Mouse (Mus musculus): ENCODE measurements around the gene Rhox7b. TPM values are rescaled to one million over a fixed set of nuclear protein-coding genes. Genes with fewer than 3 reads are reported as not detected.

The Rhox7b gene
- not detected in 2 replicates for polyA plus RNA-seq (2012; rRNA removed)

DNA sequence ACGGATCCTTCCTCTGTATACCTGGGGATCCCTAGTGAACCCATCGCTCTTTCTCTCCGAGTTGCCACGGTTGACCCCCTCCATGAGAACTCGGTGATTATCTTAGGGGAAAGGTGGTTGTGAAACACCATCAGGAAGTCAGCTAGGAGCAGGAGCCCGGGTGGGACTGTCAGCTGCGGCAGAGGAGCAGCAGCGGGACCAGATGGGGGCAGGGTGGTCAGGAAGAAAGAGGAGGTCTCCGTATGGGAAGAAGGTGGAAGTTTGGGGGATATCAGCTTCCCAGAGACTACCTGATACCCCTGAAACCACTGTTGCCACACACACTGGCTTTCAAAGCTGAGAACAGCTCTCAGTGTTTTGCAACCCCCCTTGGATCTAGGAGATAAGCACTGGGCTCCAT lies at the start of gene Rhox7b:
TSS of gene Rhox7b (minus strand) at position 101 of the 400 bp plus-strand sequence.

DNA sequence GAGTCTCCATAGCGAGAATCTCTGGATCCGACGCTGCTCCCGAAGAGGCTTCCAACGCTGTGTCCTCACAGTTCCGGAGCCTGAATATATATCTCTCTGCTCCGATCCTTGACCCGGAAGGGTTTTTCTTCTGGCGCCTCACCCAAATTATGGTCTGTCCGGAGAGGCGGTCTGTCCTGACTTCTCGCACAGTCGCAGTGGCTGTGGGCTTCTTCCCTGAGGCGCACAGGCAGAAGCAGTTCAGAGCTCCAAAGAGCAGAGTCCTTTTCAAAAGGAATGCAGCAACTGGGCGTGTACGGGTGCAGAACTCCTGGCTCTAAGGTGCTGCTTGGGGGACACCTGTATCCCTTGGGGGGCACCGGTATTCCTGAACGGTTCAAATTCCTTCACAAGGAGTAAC lies 4.6 kb upstream of the Rhox7b start, which contains the start of gene Rhox9:
TSS of gene Rhox9 (minus strand) at position 101 of the 400 bp plus-strand sequence.

DNA sequence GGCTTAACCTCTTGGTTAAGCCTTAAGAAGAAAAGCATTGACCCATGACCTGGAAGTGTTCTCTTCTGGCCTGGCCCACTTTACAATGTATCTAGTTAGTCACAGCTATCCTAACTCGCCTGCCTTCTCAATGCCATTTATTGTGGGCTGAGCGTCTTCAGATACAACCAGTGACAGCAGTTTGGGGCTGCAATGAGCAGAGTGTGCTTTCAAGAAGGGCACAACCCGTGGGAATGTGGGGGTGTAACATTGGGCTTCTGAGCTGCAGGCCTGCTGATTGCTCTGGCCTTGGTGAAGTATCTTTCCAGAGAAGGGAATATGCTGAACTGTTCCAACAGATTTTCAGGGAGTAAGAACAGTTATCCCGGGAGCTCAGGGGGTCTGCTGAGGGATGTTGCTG lies 18.2 kb downstream of the Rhox7b start, which contains the start of gene Rhox8:
TSS of gene Rhox8 (minus strand) at position 101 of the 400 bp plus-strand sequence.

Other genes starting within 250 kb of the Rhox7b start
- gene Rhox4g, start 245.9 kb downstream of the Rhox7b start, polyA plus RNA-seq (2012; rRNA removed), result not detected in 2 replicates
- not detected in 2 replicates for gene Rhox3h, start 228.5 kb downstream of the Rhox7b start, polyA plus RNA-seq (2012; rRNA removed)
- not detected in 2 replicates for gene Rhox2h, start 224.0 kb downstream of the Rhox7b start, polyA plus RNA-seq (2012; rRNA removed)
- gene Rhox5, start 92.4 kb downstream of the Rhox7b start, polyA plus RNA-seq (2012; rRNA removed), result 0.21 TPM in 1 of 2 replicates, not detected in the other
- gene Rhox6, start 70.3 kb downstream of the Rhox7b start, polyA plus RNA-seq (2012; rRNA removed), result not detected in 2 replicates
- gene Rhox7a, start 65.5 kb downstream of the Rhox7b start, polyA plus RNA-seq (2012; rRNA removed), result not detected in 2 replicates
- gene Rhox8, start 18.3 kb downstream of the Rhox7b start, polyA plus RNA-seq (2012; rRNA removed), result not detected in 2 replicates
- gene Rhox9, start 4.5 kb upstream of the Rhox7b start, polyA plus RNA-seq (2012; rRNA removed), result not detected in 2 replicates
- gene Btg1-ps1, start 121.6 kb upstream of the Rhox7b start, polyA plus RNA-seq (2012; rRNA removed), result not detected in 2 replicates
- not detected in 2 replicates for gene Btg1-ps2, start 145.9 kb upstream of the Rhox7b start, polyA plus RNA-seq (2012; rRNA removed)
- gene Rhox10, start 169.2 kb upstream of the Rhox7b start, polyA plus RNA-seq (2012; rRNA removed), result not detected in 2 replicates
- gene Rhox11, start 187.9 kb upstream of the Rhox7b start, polyA plus RNA-seq (2012; rRNA removed), result not detected in 2 replicates
- gene Rhox12, start 213.7 kb upstream of the Rhox7b start, polyA plus RNA-seq (2012; rRNA removed), result not detected in 2 replicates
- gene Rhox13, start 224.0 kb upstream of the Rhox7b start, polyA plus RNA-seq (2012; rRNA removed), result not detected in 2 replicates

All from colon, adult 2 months (tissue).